Mouse (Mus musculus): ENCODE data around the gene Arhgap1. TPM values are rescaled to one million over a fixed set of nuclear protein-coding genes. Genes with fewer than 3 reads are reported as not detected.

Gene Arhgap1
- polyA plus RNA-seq, 1 experiment from 2014 or later, result 111 TPM

DNA sequence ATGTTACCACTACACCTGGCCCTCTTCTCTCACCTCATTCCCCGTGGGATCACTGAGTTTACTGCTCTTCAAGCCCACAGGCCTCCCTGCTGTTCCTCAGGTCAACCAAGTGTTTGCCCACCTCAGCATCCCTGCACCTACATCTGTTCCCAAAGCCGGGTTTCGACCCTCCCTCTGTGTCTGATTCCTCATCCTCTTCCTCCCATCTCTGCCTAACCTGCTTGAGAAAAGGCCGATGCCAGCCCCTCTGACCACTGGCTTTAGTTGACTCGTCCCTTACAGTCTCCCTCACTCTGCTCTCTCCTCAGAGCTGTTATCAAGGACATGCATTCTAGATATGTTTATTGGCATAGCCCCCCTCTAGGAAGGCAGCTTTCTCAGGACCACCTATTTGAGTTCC lies 22.2 kb upstream of the Arhgap1 start:
- H3K36me3 ChIP-seq (ENCODE audit: insufficient read depth, low read length), result 0 out of 2 replicates have a peak, but pooled peaks cover 3% of the 10 kb centered on the region
- ATAC-seq (replicated peaks; ENCODE audit: low FRiP score, low read depth), result no peak
- no peak for TF ChIP-seq CTCF (IDR thresholded peaks at IDR 0.05; ENCODE audit: low read depth)
- no peak overlapping the region for H3K4me3 ChIP-seq (replicated peaks; ENCODE audit: low read depth, low read length)
- H3K4me1 ChIP-seq (replicated peaks; ENCODE audit: insufficient read depth, low read length), result no peaks in the 10 kb centered on the region
- H3K27ac ChIP-seq, result no peak overlapping the region
- no peak overlapping the region for H3K9ac ChIP-seq (ENCODE audit: low read depth, low read length)
- no peak for DNase-seq (ENCODE audit: low spot score)
- no peaks in the 10 kb centered on the region for H3K9me3 ChIP-seq (replicated peaks; ENCODE audit: low read length)
- H3K4me2 ChIP-seq (ENCODE audit: low read length), result no peak overlapping the region
- WGBS, result 79% methylated on average over 5 of the region's 5 CpGs
- no peaks in the 10 kb centered on the region for H3K27me3 ChIP-seq (ENCODE audit: insufficient read depth, low read length)

DNA sequence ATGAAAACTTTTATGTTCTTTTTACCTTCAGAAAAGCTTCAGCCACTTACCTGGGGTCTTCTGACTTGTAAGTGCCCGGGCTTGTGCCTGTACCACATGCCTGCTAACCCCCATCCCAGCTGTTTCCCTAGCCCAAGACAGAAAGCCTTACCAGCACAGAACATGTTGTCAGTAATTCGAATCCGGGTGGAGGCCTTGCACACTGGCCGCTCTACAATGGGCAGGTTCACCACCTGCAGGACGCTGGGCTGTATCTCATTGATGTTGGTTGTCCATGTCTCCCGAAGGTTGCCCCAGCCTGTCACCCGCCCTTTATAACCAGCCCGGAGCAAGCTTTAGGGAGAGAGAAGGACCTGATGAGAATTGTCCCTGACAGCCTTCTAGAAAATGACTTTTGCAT lies 21.5 kb upstream of the Arhgap1 start:
- no peak for ATAC-seq (replicated peaks; ENCODE audit: low FRiP score, low read depth)
- Histone ChIP-seq H3K4me3 (replicated peaks; ENCODE audit: low read depth, low read length) (no peak overlapping the region), H3K27me3 (ENCODE audit: insufficient read depth, low read length) (no peaks in the 10 kb centered on the region), H3K9ac (ENCODE audit: low read depth, low read length) (no peak overlapping the region), H3K27ac (no peak overlapping the region), H3K4me1 (replicated peaks; ENCODE audit: insufficient read depth, low read length) (no peaks in the 10 kb centered on the region), H3K36me3 (ENCODE audit: insufficient read depth, low read length) (no peaks in the 10 kb centered on the region), H3K4me2 (ENCODE audit: low read length) (no peak overlapping the region), H3K9me3 (replicated peaks; ENCODE audit: low read length) (no peaks in the 10 kb centered on the region)
- TF ChIP-seq CTCF (IDR thresholded peaks at IDR 0.05; ENCODE audit: low read depth), result no peak
- no peak for DNase-seq (ENCODE audit: low spot score)
- 86% methylated on average over 8 of the region's 8 CpGs for WGBS

DNA sequence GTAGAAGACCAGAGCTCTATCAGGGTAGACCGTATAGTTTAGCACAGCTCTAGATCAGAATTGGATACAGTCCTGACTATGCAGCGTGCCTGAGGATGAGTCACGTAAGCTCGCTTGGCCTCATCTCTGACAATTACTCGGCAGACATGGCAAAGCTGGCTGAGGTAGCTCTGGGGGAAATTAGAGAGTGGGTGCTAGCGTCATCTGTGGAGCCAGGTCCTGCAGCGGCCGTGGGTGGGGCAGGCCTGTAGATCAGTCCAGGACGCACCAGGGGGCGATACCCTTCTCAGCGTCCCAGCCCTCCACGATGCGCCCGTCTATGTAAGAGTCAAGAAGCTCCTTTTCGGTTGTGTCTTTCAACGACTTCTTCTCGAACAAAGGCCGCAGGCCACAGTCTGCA lies 20.0 kb upstream of the Arhgap1 start:
- no peak for ATAC-seq (replicated peaks; ENCODE audit: low FRiP score, low read depth)
- H3K9me3 ChIP-seq (replicated peaks; ENCODE audit: low read length), result no peaks in the 10 kb centered on the region
- no peak overlapping the region for H3K4me2 ChIP-seq (ENCODE audit: low read length)
- WGBS, result 77% methylated on average over 18 of the region's 18 CpGs
- H3K4me1 ChIP-seq (replicated peaks; ENCODE audit: insufficient read depth, low read length), result no peaks in the 10 kb centered on the region
- no peaks in the 10 kb centered on the region for H3K36me3 ChIP-seq (ENCODE audit: insufficient read depth, low read length)
- no peak overlapping the region for H3K4me3 ChIP-seq (replicated peaks; ENCODE audit: low read depth, low read length)
- TF ChIP-seq CTCF (IDR thresholded peaks at IDR 0.05; ENCODE audit: low read depth), result no peak
- H3K27ac ChIP-seq, result no peak overlapping the region
- no peaks in the 10 kb centered on the region for H3K27me3 ChIP-seq (ENCODE audit: insufficient read depth, low read length)
- H3K9ac ChIP-seq (ENCODE audit: low read depth, low read length), result no peak overlapping the region
- DNase-seq (ENCODE audit: low spot score), result no peak

DNA sequence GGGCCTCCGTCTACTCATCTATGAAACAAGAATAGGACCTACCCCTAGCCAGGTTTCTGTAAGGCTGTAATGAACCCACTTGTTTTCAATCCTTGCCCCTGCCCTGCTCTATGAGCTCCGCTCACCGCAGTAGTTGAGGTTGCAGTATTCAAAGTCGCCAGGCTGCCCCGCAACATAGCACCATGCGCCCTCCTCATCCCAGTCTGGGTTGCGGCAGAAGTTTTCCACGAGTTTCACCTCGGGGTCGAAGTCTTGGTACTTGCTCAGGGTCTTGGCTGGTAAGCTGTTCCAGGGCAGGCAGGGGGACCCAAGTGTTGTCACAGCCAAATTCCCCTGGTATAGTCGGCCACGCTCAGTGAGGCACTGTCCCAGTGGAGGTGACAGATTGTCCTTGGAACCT lies 19.3 kb upstream of the Arhgap1 start:
- Histone ChIP-seq H3K9ac (ENCODE audit: low read depth, low read length) (no peak overlapping the region), H3K27ac (no peak overlapping the region), H3K4me3 (replicated peaks; ENCODE audit: low read depth, low read length) (no peak overlapping the region), H3K4me1 (replicated peaks; ENCODE audit: insufficient read depth, low read length) (no peaks in the 10 kb centered on the region), H3K4me2 (ENCODE audit: low read length) (no peak overlapping the region), H3K36me3 (ENCODE audit: insufficient read depth, low read length) (no peaks in the 10 kb centered on the region), H3K9me3 (replicated peaks; ENCODE audit: low read length) (no peaks in the 10 kb centered on the region), H3K27me3 (ENCODE audit: insufficient read depth, low read length) (no peaks in the 10 kb centered on the region)
- DNase-seq (ENCODE audit: low spot score), result no peak
- TF ChIP-seq CTCF (IDR thresholded peaks at IDR 0.05; ENCODE audit: low read depth), result no peak
- ATAC-seq (replicated peaks; ENCODE audit: low FRiP score, low read depth), result no peak
- 86% methylated on average over 12 of the region's 12 CpGs for WGBS

- DNase-seq (ENCODE audit: low spot score), result no peak
- H3K36me3 ChIP-seq (ENCODE audit: insufficient read depth, low read length), result no peaks in the 10 kb centered on the region
- ATAC-seq (replicated peaks; ENCODE audit: low FRiP score, low read depth), result no peak; the same call in 1 of the 2 replicates
- H3K4me3 ChIP-seq (replicated peaks; ENCODE audit: low read depth, low read length), result no peak overlapping the region
- no peak overlapping the region for H3K4me2 ChIP-seq (ENCODE audit: low read length)
- no peak overlapping the region for H3K27ac ChIP-seq
- H3K4me1 ChIP-seq (replicated peaks; ENCODE audit: insufficient read depth, low read length), result no peaks in the 10 kb centered on the region
- H3K9me3 ChIP-seq (replicated peaks; ENCODE audit: low read length), result no peaks in the 10 kb centered on the region
- H3K9ac ChIP-seq (ENCODE audit: low read depth, low read length), result no peak overlapping the region
- WGBS, result 80% methylated on average over 5 of the region's 5 CpGs
- no peaks in the 10 kb centered on the region for H3K27me3 ChIP-seq (ENCODE audit: insufficient read depth, low read length)
- TF ChIP-seq CTCF (IDR thresholded peaks at IDR 0.05; ENCODE audit: low read depth), result no peak
Observed at GRCm38 (mm10) chr2:91631826-91632225, 17.8 kb upstream of the Arhgap1 start.

DNA sequence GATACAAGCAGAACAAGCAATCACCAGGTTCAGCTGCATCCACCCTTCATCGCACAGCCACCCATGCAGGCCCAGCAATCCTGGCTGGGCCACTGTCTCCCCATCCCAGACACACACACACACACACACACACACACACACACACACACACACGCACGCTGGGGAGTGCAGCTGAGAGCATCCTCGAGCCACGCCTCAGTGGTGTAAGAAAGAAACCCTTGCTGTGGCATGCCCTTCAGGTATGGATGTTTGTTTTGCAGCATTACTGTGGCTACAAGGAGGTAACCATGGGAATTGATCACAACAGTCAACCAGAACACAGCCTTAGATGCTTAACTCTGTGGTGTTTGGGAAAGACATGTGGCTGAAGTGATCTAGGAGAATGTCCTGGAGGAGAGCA lies 17.3 kb upstream of the Arhgap1 start:
- ATAC-seq (replicated peaks; ENCODE audit: low FRiP score, low read depth), result no peak; the same call in 1 of the 2 replicates
- Histone ChIP-seq H3K4me2 (ENCODE audit: low read length) (no peak overlapping the region), H3K27ac (no peak overlapping the region), H3K36me3 (ENCODE audit: insufficient read depth, low read length) (no peaks in the 10 kb centered on the region), H3K4me1 (replicated peaks; ENCODE audit: insufficient read depth, low read length) (no peaks in the 10 kb centered on the region), H3K27me3 (ENCODE audit: insufficient read depth, low read length) (no peaks in the 10 kb centered on the region), H3K9me3 (replicated peaks; ENCODE audit: low read length) (no peaks in the 10 kb centered on the region), H3K4me3 (replicated peaks; ENCODE audit: low read depth, low read length) (no peak overlapping the region), H3K9ac (ENCODE audit: low read depth, low read length) (no peak overlapping the region)
- WGBS, result 50% methylated on average over 5 of the region's 5 CpGs
- TF ChIP-seq CTCF (IDR thresholded peaks at IDR 0.05; ENCODE audit: low read depth), result no peak
- no peak for DNase-seq (ENCODE audit: low spot score)

- 75% methylated on average over 12 of the region's 12 CpGs for WGBS
- Histone ChIP-seq H3K9me3 (replicated peaks; ENCODE audit: low read length) (no peaks in the 10 kb centered on the region), H3K4me2 (ENCODE audit: low read length) (no peak overlapping the region), H3K4me1 (replicated peaks; ENCODE audit: insufficient read depth, low read length) (no peaks in the 10 kb centered on the region), H3K27me3 (ENCODE audit: insufficient read depth, low read length) (no peaks in the 10 kb centered on the region), H3K27ac (no peak overlapping the region), H3K4me3 (replicated peaks; ENCODE audit: low read depth, low read length) (no peak overlapping the region), H3K9ac (ENCODE audit: low read depth, low read length) (no peak overlapping the region), H3K36me3 (ENCODE audit: insufficient read depth, low read length) (no peaks in the 10 kb centered on the region)
- TF ChIP-seq CTCF (IDR thresholded peaks at IDR 0.05; ENCODE audit: low read depth), result no peak
- ATAC-seq (replicated peaks; ENCODE audit: low FRiP score, low read depth) (no peak), DNase-seq (ENCODE audit: low spot score) (no peak)
Observed at GRCm38 (mm10) chr2:91633334-91633977, 16.2 kb upstream of the Arhgap1 start.
